Mouse (Mus musculus) lung, adult 10 weeks (tissue): ENCODE results near the gene Wbp1l. TPM values are rescaled to one million over a fixed set of nuclear protein-coding genes. Genes with fewer than 3 reads are reported as not detected.

ENCODE experiments used
- polyA plus RNA-seq: library from polyadenylated mRNA; stranded (reverse); fragments of 350-450 nt; fragmentation: Illumina TruSeq; extraction: RNeasy Lipid Tissue Mini Kit (QIAGEN cat#74804); gene quantifications from one replicate; pipeline ENCODE4 v1.2.3, GENCODE M21; 2014; ENCODE audit warnings: low read depth, low replicate concordance; ENCODE audit not compliant: insufficient read depth

Wbp1l gene
- polyA plus RNA-seq = 31.1 TPM

DNA sequence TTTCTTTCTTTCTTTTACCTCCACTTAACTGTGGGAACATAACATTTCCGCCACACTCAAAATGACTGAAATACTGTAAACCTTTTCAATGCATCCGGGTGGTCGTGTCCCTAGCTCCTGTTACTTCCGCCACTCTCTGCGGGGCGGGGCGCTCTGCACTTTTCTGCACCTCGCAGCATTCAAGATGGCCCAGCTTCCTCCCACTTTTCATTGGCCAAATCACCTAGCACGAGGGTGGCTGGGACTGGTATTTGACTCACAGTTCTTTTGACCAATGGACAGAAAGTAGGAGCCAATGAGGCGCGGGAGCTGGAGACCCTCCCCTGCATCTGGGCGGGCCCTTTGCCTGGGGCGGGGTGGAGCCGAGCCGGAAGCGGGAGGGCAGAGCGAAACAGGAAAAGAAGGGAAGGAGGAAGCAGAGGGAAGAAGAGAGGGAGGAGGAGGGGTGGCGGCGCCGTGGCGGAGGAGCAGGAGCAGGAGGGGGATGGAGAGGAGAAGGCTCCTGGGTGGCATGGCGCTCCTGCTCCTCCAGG, at the start of gene Wbp1l:
Gene Wbp1l, plus strand, starts transcription at position 365 of the 533 bp plus-strand sequence.

DNA sequence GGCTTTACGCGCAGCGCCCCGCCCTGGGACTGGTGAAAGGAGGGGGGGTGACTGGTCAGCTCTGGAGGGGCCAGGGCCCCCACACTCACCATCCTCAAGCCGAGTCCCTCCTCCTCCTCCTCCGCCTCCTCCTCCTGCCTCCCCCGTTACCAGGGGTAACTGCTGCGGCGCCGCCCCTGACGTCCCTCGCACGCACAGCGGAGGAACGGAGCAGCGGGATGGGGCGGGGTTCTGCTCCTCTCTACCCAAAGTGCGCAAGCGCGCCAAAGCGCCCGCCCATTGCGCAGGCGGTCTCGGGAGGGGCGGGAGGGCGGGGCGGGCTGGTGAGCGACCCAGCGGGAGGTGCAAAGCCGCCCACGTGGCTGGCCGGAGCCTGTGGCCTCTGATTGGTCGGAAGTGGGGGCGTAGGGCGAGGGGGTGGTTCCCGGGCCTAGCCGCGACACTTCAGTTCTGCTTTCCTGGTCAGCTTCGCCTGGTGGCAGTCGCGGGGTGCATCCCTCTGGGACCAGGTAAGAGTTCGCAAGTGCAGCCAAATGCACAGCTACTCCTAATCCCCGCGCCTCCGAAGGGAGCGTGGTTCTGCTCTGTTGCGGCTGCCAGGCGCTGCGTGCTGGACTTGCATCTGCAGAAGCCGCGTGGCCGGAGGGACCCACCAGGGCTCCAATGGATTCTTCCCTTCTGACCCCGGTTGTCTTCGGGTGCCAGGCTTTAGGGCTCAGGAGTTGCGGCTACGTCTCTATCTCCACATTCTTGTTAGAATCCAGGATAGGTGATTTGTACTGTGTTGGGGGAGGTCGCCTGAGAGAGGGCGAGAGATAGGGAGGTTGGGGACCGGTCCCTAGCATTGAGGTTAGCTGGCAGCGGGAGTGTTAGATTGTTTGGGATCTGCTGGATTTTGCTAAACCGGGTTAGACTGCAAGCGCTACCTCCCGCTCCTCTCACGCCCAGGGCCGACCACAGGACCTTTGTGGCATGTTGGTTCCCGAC, 25.6 kb upstream of the Wbp1l start, which contains the start of the genes Arl3 and Sfxn2:
Gene Arl3, minus strand, starts transcription at position 248 of the 987 bp plus-strand sequence.
Gene Sfxn2, plus strand, starts transcription at position 415 of the 987 bp plus-strand sequence.

DNA sequence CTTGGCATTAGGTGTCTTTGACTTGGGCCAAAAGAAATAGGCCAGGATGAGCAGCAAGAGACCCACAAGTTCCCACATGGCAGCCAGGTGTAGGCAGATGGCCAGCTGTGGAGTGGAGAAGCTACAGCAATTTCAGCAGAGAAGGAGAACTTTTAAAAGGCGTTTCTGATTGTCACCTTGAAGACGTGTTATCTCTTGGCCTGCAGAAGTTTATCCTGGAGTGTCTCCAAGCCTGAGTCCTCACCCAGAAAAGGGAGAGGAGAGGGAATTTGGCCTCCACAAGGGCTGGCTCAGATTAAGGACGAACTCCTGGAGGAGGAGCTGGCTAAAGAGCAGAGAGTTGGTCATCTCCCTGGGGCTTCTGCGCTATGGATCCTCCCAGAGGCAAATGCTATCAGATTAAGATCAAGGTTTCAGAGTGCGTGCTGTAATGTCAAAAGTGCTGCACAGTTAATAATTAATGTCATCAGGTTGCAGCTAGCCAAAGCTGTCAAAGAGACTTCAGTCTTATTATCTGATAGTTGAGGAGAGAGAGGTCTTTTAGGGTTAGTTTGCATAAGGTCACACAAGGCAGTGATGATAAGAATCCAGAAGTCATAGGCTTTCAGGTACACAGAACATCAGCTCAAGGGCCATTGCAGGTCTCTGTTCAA, 74.0 kb downstream of the Wbp1l start, which contains the start of gene Cyp17a1:
Gene Cyp17a1, minus strand, starts transcription at position 407 of the 653 bp plus-strand sequence.

DNA sequence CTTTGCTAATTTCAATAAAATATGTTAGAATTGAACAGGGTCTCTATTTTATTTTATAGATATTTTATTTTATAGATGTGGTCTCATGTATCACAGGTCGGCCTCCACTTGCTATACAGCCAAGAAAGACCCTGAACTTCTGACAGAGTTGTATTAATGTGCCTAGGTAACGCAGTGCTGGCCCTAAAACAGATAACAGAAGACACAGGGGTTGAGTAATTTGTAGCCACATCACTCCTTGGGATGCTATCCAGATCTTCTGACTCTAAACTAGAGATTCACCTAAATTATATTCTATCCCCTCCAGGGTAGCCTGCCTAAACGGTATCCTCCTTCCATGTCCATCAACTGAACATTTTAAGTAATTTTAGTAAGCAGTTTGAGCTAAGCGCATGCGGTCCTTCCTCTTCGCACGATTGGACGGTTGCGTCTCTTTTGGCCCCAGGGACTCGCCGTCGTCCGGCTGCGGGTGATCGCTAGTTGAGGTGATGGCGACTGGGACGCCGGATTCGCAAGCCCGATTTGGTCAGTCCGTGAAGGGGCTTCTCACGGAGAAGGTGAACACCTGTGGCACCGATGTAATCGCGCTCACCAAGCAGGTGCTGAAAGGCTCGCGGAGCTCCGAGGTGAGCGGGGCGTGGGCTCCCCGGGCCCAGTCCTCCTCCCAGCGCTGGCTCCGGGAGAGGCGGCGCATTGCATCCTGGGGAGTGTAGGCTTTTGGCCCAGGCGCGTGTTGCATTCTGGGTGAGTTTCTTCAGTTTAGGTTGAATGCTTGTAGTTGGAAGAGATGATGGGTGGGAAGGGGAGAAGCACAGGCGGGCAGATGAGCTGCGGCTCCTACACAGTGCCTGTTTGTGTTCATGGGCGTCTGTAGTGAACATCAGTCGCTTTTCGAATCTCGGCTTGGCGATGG, 90.8 kb downstream of the Wbp1l start, which contains the start of gene Borcs7:
Gene Borcs7, plus strand, starts transcription at position 447 of the 913 bp plus-strand sequence.

Other genes with a start within 250 kb of the Wbp1l start
- gene 2310034G01Rik, start 248.8 kb upstream of the Wbp1l start, polyA plus RNA-seq = 3.3 TPM
- gene Actr1a, start 203.3 kb upstream of the Wbp1l start, polyA plus RNA-seq = 68.9 TPM
- gene Sufu, start 202.2 kb upstream of the Wbp1l start, polyA plus RNA-seq = 6.9 TPM
- gene Trim8, start 97.4 kb upstream of the Wbp1l start, polyA plus RNA-seq = 32.6 TPM
- 95.5 TPM for gene Arl3, start 25.9 kb upstream of the Wbp1l start, polyA plus RNA-seq
- 7.6 TPM for gene Sfxn2, start 25.7 kb upstream of the Wbp1l start, polyA plus RNA-seq
- not detected for gene Cyp17a1, start 74.1 kb downstream of the Wbp1l start, polyA plus RNA-seq
- gene Borcs7, start 90.8 kb downstream of the Wbp1l start, polyA plus RNA-seq = 5.6 TPM
- gene As3mt, start 108.4 kb downstream of the Wbp1l start, polyA plus RNA-seq = 20.1 TPM
- gene Cnnm2, start 162.5 kb downstream of the Wbp1l start, polyA plus RNA-seq = 4.0 TPM